Mouse (Mus musculus): ENCODE results near the gene Igfbp2. TPM values are rescaled to one million over a fixed set of nuclear protein-coding genes. Genes with fewer than 3 reads are reported as not detected.

The Igfbp2 gene
- polyA plus RNA-seq, 1 experiment from 2014 or later, result 329 TPM

DNA sequence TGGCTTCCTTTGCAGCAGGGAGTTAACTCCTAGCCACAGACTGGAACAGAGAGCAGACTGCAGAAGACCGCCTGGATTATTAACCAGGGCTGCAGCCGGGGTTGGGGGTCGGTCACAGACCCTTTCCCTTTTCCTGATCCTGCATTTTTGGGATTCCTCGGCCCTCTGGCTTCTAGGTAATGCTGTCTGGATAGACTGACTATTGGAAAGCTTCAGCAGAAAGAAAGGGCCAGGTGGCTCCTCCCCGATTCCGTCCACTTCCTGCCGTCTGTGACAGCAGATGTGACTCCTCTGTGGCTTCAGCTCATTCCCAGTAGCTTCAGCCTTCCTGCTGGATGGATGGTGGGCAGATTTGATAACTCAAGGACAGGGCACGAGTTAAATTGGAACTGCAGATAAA is 19.3 kb upstream of the Igfbp2 start:
- Histone ChIP-seq H3K4me2 (no peak overlapping the region), H3K36me3 (replicated peaks) (no peaks in the 10 kb centered on the region), H3K9ac (no peak overlapping the region), H3K4me1 (peaks cover 13% of the 10 kb centered on the region), H3K9me3 (no peaks in the 10 kb centered on the region), H3K4me3 (no peak overlapping the region), H3K27ac (no peak overlapping the region), H3K27me3 (replicated peaks) (no peaks in the 10 kb centered on the region)
- 21% methylated on average over 8 of the region's 8 CpGs for WGBS
- ATAC-seq (replicated peaks), result no peak

DNA sequence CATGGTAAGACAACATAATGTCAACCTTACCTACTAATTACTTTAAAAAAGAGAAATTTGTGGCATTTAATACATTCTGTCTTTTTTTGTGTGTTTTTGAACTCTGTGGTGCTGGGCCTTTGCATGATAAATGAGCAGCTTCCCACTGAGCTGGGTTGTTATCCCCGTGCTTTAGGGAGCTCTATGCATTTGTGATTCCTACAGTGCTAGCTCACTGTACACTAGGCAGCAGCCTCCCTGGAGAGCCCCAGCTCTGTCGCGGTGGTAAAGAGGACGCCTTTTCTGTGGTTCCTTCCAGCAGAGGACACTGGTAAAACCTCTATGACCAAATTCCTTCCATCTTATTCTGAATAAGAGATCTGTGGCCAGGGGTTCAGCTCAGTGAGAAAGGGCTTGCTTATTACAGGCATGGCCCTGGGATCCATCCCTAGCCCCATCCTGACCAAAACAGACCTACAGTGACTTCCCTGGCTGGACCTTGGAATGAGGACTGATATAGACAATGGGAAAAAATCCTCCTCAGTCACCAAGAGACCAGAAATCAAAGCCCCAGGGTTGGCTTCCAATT is 18.7 kb upstream of the Igfbp2 start:
- no peak overlapping the region for H3K4me3 ChIP-seq
- peak; percentile 58 for ATAC-seq (replicated peaks)
- no peaks in the 10 kb centered on the region for H3K27me3 ChIP-seq (replicated peaks)
- 8% methylated on average over 4 of the region's 4 CpGs for WGBS
- H3K36me3 ChIP-seq (replicated peaks), result no peaks in the 10 kb centered on the region
- no peak overlapping the region for H3K9ac ChIP-seq
- H3K27ac ChIP-seq, result peak overlapping the region; percentile 29; the same call in 1 of the 2 replicates
- H3K9me3 ChIP-seq, result no peaks in the 10 kb centered on the region
- peaks cover 13% of the 10 kb centered on the region for H3K4me1 ChIP-seq
- no peak overlapping the region for H3K4me2 ChIP-seq

DNA sequence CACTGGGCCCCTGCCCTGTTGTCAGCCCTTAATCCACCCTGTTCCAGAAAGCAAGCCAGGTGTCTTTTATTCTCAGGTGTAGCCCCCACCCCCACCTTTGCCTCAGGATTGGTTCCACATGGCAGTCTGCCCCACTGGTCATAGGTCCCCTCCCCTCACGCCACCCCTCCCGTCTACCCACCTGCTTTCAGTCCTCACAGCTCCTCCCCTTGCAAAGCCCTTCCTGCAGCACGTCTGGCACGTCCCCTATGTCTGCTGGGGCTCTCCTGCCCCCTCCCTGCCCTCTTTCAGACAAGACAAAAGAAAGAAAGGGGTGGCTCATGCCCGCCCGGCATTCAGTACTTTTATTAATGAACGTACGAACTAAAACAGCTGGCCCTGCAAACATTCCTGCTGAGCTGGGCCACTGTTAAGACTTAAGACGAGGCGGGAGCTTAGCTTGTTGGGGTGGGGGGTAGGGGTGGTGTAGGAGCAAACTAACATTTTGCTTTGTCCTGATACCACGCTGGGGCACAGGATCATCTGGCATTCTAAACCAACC is 18.2 kb upstream of the Igfbp2 start:
- peaks cover 13% of the 10 kb centered on the region for H3K4me1 ChIP-seq
- H3K4me2 ChIP-seq, result no peak overlapping the region
- H3K9me3 ChIP-seq, result no peaks in the 10 kb centered on the region
- H3K27ac ChIP-seq, result no peak overlapping the region
- ATAC-seq (replicated peaks), result peak; percentile 71
- WGBS, result 6% methylated on average over 11 of the region's 11 CpGs
- H3K27me3 ChIP-seq (replicated peaks), result no peaks in the 10 kb centered on the region
- no peak overlapping the region for H3K9ac ChIP-seq
- no peak overlapping the region for H3K4me3 ChIP-seq
- H3K36me3 ChIP-seq (replicated peaks), result no peaks in the 10 kb centered on the region

DNA sequence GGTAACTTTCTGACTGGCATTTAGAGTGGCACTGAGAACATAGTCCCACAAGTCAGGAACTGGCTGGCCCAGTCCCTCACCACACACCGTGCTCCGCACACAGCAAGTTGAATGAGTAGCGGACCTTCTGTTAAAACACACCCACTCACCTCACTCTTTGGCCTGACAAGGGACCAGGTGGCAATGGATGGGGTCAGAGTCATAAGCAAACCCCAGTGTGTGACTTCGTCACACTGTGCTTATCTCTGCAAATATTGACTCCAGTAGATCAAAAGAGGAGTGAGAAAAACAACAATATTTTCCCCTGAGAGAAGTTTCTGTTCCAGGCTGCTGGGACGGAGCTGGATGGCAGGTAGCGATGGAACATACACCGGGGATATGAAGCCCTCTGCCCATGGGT is 15.0 kb upstream of the Igfbp2 start:
- no peak for ATAC-seq (replicated peaks)
- H3K9ac ChIP-seq, result no peak overlapping the region
- peaks cover 22% of the 10 kb centered on the region for H3K4me1 ChIP-seq
- H3K27me3 ChIP-seq (replicated peaks), result no peaks in the 10 kb centered on the region
- no peak overlapping the region for H3K27ac ChIP-seq
- no peaks in the 10 kb centered on the region for H3K36me3 ChIP-seq (replicated peaks)
- 96% methylated on average over 7 of the region's 7 CpGs for WGBS
- H3K4me3 ChIP-seq, result no peak overlapping the region
- no peak overlapping the region for H3K4me2 ChIP-seq
- H3K9me3 ChIP-seq, result no peaks in the 10 kb centered on the region

DNA sequence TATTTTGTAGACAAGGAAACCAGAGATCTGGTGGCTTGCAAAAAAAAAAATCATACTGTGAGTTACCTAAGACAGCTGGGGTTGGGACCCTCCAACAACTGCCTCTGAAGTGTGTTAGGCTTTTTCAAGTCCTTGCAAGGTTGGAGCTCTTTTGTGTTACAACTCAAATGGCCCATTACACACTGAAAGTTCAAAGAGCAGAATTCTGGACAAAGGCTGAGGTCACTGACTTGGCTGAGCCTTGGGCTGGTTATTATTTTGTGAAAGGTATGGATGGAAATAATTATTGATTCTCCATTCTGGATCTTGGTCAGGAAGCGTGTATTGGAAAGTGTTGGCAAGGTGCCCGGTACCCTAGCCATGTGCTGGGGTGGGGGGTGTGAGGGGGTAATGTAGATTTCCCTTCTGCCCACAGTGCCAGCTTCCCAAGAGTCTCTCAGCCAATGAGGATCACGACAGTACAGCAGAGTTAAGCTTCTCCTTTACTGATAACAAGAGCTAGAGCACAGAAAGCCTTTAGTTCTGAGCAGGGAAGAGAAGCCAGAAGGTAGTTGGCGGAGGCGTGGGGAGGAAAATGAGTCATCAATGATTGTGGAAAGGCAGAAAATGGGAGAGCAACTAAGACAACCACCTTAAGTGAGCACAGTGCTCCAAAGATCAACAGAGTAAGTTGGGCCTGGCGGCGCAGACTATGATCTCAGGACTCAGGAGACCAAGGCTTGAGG is 14.2 kb upstream of the Igfbp2 start:
- no peaks in the 10 kb centered on the region for H3K36me3 ChIP-seq (replicated peaks)
- no peaks in the 10 kb centered on the region for H3K27me3 ChIP-seq (replicated peaks)
- H3K9me3 ChIP-seq, result no peaks in the 10 kb centered on the region
- no peak overlapping the region for H3K27ac ChIP-seq
- H3K4me3 ChIP-seq, result no peak overlapping the region
- H3K4me2 ChIP-seq, result no peak overlapping the region
- WGBS, result 87% methylated on average over 7 of the region's 7 CpGs
- ATAC-seq (replicated peaks), result no peak
- peaks cover 24% of the 10 kb centered on the region for H3K4me1 ChIP-seq
- no peak overlapping the region for H3K9ac ChIP-seq

DNA sequence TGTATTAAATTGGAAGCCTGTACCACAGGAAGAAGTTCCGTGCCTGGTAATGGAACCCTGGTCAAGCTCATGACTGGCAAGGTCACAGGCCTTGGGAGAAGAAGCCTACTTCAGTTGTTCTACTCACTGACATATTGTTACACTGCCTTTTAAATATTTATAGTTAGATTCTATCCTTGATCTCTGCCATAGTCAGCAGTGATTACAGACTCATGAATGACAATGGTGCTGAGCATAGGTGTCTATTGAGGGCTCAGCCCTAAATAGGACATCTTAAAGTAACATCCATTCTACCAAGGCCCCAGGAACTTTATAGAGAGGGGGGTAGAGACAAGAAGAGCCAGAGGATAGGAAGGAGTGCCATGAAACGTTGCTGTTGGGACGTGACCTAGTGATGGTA is 13.2 kb upstream of the Igfbp2 start:
- Histone ChIP-seq H3K27me3 (replicated peaks) (no peaks in the 10 kb centered on the region), H3K9ac (no peak overlapping the region), H3K4me2 (no peak overlapping the region), H3K4me3 (no peak overlapping the region), H3K27ac (no peak overlapping the region), H3K36me3 (replicated peaks) (no peaks in the 10 kb centered on the region), H3K9me3 (no peaks in the 10 kb centered on the region), H3K4me1 (peaks cover 21% of the 10 kb centered on the region)
- ATAC-seq (replicated peaks), result no peak
- WGBS, result 90% methylated on average over 3 of the region's 3 CpGs

DNA sequence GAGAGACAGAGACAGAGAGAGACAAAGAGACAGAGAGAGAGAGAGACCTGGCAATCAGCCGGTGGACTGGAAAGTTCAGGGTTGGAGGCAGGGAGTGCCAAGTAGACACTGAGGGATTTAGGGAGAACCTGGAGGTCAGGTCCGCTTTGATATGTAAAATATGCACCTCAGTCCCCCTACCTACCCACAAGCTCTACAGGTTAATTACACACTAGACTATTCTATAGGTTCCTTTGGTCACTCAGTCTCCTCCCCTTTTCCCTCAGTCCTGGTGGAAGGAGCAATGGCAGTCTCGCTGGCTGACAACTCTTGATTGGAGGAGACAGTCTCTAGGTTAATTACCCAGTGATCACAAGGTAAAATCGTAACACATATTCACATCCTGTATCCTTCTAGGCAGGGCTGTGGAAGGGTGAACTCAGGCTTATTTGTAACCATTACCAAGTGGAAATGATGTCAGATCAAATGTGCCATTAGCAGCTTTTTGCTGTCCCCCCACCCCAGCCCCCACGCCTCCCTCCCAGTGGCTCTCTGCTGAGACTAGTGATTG is 11.1 kb upstream of the Igfbp2 start:
- H3K36me3 ChIP-seq (replicated peaks), result no peaks in the 10 kb centered on the region
- H3K9ac ChIP-seq, result no peak overlapping the region
- peak overlapping the region; percentile 17; the same call in 1 of the 2 replicates for H3K27ac ChIP-seq
- H3K4me3 ChIP-seq, result no peak overlapping the region
- 26% methylated on average over 5 of the region's 5 CpGs for WGBS
- ATAC-seq (replicated peaks), result peak; percentile 61
- H3K4me2 ChIP-seq, result no peak overlapping the region
- no peaks in the 10 kb centered on the region for H3K9me3 ChIP-seq
- no peaks in the 10 kb centered on the region for H3K27me3 ChIP-seq (replicated peaks)
- H3K4me1 ChIP-seq, result peaks cover 16% of the 10 kb centered on the region

DNA sequence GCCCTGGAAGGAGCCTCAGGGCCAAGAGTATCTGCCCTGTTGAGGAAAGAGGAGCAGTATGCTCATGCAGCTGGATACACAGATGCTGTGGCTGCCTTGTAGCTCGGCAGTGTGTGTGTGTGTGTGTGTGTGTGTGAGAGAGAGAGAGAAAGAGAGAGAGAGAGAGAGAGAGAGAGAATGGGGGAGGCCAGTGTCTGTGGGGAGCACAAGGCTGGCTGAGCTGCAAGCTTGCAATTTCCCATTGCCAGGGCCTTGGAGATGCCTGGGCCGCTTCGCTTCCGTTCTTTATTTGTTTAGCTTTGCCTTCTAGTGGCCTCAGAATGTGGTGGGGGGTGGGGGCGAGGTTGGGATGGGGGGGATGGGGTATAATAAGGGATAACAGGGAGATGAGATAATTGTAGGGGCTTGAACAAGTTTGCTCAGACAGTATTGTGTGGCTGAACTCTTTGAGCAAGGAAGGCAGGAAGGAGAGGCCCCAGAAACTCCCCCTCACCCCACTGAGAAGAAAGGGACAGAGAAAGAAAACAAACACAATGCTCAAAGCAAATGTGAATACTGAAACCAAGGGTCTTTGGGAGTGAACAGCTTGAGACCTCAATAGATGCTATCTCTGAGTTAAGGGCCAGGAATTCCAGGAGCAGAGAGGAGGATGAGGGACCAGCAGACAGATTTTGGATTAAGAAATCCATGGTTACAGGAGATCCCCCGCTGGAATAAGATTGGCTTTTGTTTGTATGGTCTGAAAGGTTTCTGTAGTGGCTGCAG is 10.5 kb upstream of the Igfbp2 start:
- Histone ChIP-seq H3K4me2 (no peak overlapping the region), H3K27ac (peak overlapping the region; percentile 17), H3K4me1 (peaks cover 16% of the 10 kb centered on the region), H3K4me3 (no peak overlapping the region), H3K9ac (no peak overlapping the region), H3K36me3 (replicated peaks) (no peaks in the 10 kb centered on the region), H3K9me3 (no peaks in the 10 kb centered on the region), H3K27me3 (replicated peaks) (no peaks in the 10 kb centered on the region)
- peak; percentile 70 for ATAC-seq (replicated peaks)
- WGBS, result 7% methylated on average over 6 of the region's 6 CpGs

DNA sequence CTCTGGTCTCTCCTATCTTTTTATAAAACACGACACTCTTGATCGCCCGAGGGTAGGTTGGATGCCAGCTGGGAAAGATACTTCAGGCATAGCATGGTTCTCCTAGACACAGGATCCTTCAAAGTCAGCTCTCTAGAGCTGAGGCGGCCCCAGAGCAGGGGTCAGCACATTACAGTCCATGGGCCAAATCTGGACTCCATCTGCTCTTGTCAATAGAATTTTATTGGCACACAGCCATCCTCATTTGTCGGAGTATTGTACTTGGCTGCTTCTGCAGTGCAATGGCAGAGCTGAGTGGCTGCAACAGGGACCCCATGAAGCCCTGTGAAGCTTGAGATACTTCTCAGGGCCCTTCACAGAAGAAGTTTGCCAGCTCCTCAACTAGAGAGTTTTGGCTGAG is 9.1 kb upstream of the Igfbp2 start:
- Histone ChIP-seq H3K9ac (no peak overlapping the region), H3K4me3 (no peak overlapping the region), H3K9me3 (no peaks in the 10 kb centered on the region), H3K27ac (no peak overlapping the region), H3K36me3 (replicated peaks) (no peaks in the 10 kb centered on the region), H3K27me3 (replicated peaks) (no peaks in the 10 kb centered on the region), H3K4me2 (no peak overlapping the region), H3K4me1 (peaks cover 16% of the 10 kb centered on the region)
- no peak for ATAC-seq (replicated peaks)
- 56% methylated on average over 5 of the region's 5 CpGs for WGBS

DNA sequence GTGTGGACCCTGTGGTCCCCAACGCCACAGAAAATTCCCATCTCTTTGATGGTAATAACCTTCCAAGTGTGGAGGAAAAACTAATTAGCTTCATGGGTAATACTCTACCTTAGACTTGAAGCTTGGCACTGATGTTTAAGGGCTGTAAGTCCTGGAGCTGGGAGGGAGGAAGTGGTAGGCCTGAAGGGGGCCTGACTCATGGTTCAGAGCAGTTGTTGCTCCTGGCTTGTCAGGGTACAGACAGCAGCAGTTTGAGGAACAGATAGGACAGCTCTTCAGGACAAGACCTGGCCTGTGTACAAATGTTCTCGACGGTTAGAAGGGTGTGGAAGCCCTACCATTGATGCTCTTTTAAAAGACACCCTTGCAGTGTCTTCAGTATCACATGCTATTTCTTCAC is 8.7 kb upstream of the Igfbp2 start:
- no peak for ATAC-seq (replicated peaks)
- Histone ChIP-seq H3K4me3 (no peak overlapping the region), H3K4me2 (no peak overlapping the region), H3K9ac (no peak overlapping the region), H3K36me3 (replicated peaks) (no peaks in the 10 kb centered on the region), H3K9me3 (no peaks in the 10 kb centered on the region), H3K4me1 (peaks cover 16% of the 10 kb centered on the region), H3K27me3 (replicated peaks) (no peaks in the 10 kb centered on the region), H3K27ac (no peak overlapping the region)
- WGBS, result 85% methylated on average over 3 of the region's 3 CpGs

DNA sequence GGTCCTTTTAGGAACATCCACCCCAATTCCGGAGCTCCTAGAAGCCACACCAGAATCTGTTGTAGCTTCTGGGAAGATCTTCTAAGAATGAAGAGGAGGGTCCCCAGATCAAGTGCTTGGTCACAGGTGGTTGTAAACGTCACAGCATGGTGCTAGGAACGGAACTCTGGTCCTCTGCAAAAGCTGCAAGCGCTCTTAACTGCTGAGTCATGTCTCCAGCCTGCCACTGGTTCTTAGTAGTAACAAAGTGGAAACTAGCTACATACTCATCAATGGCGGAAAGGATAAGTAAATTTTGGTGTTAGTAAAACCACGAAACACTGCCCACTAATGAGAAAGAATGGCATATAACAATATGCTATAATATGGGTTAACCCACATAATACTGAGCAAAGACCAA is 4.3 kb upstream of the Igfbp2 start:
- H3K27me3 ChIP-seq (replicated peaks), result no peaks in the 10 kb centered on the region
- H3K9me3 ChIP-seq, result no peaks in the 10 kb centered on the region
- H3K27ac ChIP-seq, result no peak overlapping the region
- no peaks in the 10 kb centered on the region for H3K36me3 ChIP-seq (replicated peaks)
- H3K4me1 ChIP-seq, result peaks cover 12% of the 10 kb centered on the region
- no peak overlapping the region for H3K4me2 ChIP-seq
- no peak overlapping the region for H3K9ac ChIP-seq
- no peak for ATAC-seq (replicated peaks)
- no peak overlapping the region for H3K4me3 ChIP-seq
- WGBS, result 92% methylated on average over 6 of the region's 6 CpGs

DNA sequence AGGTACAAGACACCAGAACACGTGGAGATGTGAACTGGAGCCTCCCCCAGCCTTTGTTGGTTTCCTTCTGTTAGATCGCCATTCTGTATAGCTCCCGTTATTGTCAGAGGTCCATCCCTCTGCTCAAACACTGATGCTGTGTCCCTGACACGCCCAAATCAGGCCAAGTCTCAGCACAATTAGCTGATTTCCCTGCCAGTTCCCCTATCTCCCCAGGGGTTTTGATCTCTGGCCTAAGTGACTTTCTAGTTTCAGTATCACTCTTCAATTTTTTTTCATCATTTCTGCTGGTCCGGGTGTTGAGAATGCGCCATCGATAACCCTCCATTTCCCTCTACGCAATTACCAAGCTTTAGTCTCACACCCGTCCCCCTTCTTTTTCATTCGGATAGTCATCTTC is 1.4 kb upstream of the Igfbp2 start:
- Histone ChIP-seq H3K9ac (no peak overlapping the region), H3K4me1 (peaks cover 33% of the 10 kb centered on the region), H3K9me3 (no peaks in the 10 kb centered on the region), H3K4me2 (no peak overlapping the region), H3K36me3 (replicated peaks) (no peaks in the 10 kb centered on the region), H3K27me3 (replicated peaks) (no peaks in the 10 kb centered on the region), H3K27ac (no peak overlapping the region), H3K4me3 (no peak overlapping the region)
- ATAC-seq (replicated peaks), result no peak
- WGBS, result 66% methylated on average over 10 of the region's 10 CpGs

Data from midbrain, embryonic 15.5 days (tissue).